Mouse (Mus musculus) MEL-GATA-1-ER (cell line): ENCODE results near the gene Prps1.
"Not testable (repeated sequence)": the region's sequence is repeated elsewhere in the genome, so short reads cannot be mapped to it uniquely, and the experiment has no call there.

Experiments
- DNase-seq: peaks from one replicate; pipeline ENCODE4 v3.0.0-alpha.2; 2012; ENCODE audit warnings: low read depth; ENCODE audit errors: extremely low read depth

Prps1 gene

DNA sequence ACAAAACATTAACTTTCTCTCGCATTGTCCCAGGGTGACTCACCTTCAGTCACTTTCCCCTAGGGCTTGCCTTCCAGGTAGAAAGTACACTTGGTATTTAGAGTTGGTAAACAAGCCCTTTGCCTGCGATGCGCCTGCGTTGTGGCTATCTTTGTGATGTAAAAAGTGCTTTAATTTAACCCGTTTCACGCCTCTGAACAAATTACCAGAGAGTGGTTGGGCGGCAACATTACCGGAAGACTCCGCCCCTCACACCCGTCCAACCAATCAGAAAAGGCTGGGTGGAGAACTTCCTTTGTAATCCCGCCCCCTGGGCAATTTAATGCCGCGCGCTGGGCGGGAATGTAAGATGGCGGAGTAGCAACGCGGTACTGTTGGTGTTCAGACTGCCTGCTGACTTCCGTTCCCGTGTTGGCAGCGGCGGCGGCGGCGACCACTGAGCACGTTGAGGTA lies at the start of gene Prps1:
Gene Prps1 (plus strand): TSS at position 335 of the 453 bp plus-strand sequence.
- peak; percentile 86 for DNase-seq

DNA sequence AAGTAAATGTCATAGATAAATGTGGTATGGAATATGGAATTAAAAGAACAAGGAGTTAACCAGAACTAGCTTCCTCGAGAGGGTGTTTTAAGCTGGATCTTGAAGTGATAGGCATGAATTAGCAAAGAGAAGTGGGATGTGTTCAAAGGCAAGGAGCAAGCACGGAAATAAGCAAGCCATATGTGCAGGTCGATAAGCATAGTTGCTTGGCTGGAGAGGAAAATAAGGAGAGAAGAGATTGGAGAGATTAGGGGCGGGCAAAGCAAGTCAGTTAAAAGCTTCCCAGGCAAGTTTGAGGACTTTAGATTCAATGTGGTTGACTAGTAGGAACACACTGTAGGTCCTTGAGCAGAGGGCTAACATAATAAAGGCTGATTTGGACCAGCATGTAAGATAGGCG lies 48.8 kb upstream of the Prps1 start:
- DNase-seq = peak; percentile 76

DNA sequence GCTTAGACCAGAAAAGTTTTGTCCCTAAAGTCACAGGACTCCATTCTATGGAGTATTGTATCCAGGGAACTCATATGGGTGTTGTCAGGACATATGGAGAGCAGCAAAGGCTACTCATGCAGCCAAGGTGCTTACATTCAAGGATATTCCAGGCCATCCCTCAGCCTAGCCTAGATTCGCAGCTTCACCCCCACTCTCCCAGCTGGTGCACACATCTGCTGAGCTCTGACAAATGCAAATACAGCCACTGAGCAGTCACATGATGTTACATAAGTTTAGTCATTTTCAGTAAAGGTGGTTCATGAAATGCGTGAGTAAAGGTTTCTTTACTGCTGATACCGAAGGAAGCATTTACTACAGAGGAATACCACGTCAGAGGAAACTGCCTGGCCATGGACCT lies 37.9 kb upstream of the Prps1 start:
- no peak for DNase-seq

DNA sequence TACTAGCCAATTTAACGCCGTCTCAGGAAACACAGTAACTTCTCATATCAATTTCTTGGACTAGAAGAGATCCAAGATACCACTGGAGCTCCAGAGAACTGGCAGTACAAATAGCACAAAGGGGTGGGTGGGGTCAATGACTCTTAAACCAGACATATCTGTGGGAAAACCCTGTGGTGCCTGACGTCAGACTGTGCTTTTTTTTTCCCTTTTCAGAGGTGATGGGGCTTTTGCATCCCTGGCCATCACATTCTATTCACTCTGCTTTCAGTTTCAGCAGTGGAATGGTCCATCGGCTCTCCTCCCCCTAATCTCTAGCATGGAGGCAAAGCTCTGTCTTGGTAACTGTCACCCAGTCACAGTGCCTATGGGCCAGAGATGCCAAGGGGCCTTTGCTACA lies 29.3 kb upstream of the Prps1 start:
- DNase-seq = no peak

DNA sequence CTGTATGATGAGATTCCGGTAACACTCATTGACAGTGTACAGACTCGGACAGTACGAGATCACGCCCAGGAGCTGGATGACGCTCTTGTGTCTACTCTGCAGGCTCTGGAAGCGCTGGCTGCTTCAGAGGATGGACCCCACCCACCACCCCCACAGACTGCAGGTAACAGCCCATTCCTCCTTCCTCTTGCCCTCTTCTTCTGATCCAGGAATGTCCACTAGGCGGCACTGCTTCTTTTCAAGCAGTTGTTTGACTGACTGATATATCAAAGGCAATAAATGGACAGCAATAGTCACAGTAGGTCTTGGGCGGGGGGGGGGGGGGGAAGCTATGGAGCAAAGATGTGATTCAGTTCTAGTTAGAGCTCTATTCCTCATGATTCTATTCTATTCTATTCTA lies 28.2 kb upstream of the Prps1 start:
- DNase-seq = peak; percentile 18

DNA sequence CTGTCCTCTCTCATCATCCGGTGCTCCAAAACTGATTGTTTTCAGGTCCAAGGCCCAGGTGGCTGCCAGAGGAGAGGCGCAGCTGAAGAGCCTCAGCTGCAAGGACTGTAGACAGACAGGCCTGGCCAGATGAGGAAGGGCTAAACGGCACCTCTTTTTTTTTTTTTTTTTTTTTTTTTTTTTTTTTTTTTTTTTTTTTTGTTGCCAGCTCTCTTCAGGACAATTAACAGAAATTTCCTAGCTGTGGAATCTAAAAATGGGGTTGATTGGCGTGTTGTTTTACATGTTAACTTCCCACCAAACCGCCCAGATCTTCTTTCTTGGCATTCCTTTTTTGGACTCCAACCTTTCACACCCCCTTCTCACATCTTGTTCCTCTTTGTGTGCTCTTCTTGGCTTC lies 26.4 kb upstream of the Prps1 start:
- no peak for DNase-seq

DNA sequence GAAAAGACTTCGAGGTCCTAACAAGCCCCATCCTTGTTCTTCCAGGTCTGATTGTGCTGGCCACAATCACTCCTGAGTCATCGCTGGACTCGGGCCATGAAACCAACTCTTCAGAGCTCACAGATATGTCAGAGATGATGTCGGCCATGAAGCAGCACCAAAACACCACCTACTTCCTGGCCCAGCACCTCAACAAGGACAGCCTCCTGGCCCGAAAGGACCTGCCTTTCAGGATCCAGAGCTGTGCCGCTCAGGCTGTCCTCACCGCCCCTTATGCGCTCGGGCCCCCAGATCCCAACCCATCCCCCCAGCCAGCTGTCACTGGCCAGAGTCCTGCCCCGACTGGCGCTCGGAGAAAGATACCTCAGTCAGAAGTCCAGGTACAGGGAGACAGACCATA lies 25.9 kb upstream of the Prps1 start:
- DNase-seq = no peak

DNA sequence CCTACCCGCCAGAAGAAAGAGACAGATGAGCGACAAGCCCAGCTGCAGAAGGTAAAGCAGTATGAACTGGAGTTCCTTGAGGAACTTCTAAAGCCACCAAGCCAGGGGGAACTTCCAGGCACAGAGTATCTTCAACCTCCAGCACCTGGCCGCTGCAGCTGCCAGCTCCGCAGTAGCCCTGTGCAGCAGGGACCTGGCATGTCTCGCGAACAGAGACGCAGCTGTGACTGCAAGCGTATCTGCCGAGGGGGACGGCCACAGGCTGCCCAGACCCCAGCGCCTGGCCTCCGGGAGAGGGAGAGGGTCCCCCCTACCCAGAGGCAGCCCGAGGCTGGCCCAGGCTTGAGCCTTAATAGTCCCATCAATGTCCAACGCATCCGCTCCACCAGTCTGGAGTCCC lies 24.4 kb upstream of the Prps1 start:
- no peak for DNase-seq

DNA sequence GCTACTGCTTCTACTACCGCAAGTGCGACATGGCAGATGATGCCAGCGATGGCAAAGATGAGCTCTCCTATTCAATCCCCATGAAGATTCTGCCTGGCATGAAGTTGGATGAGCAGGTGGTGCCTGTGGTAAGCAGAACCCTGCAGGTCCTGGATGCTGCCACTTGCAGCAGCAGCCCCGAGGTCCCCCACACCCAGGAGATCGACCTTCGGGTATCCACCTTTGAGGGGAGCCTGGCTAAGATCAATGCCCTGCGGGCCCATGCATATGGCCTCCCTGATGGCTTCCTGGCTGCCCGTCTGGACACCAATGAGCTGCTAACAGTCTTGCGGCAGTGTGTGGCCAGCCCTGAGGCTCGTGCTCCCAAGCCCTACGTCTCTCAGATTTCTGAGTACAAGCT lies 23.6 kb upstream of the Prps1 start:
- no peak for DNase-seq

DNA sequence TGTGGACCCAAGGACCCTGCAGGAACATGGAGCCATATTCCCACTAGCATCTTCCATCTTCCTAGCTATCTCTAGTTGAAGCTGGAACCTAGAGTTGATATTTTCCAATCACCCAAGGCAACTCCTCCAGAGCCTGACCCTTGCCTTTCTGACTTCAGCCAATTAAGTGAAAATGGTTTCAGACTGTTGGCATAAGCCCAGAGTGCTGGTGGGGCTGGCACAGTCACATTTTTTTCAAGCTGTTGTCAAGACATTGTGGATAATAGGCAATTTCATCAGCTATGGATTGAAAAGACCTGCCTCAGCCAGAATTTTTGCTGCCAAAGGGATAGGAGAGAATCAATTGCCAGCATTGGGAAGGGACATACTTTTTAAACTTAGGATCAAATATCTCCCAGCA lies 18.5 kb upstream of the Prps1 start:
- no peak for DNase-seq

DNA sequence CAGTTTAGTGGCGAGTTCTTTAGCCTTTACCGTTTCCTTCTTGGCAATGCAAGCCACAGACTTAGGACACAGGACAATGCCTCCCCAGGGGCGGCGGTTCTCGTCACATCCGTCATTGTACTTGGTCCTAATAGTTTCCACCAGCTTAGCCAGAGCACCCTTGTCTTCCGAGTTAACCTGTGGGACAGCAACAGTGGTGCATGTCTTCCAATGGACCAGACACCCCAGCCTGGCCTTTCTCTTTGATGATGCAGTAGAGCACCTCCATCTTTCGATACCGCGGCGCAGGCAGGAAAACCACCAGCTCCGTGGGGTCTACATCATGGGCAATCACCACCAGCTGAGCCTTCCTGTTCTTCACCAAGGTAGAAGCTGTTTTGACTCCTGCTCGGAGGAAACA lies 10.9 kb upstream of the Prps1 start:
- no peak for DNase-seq

DNA sequence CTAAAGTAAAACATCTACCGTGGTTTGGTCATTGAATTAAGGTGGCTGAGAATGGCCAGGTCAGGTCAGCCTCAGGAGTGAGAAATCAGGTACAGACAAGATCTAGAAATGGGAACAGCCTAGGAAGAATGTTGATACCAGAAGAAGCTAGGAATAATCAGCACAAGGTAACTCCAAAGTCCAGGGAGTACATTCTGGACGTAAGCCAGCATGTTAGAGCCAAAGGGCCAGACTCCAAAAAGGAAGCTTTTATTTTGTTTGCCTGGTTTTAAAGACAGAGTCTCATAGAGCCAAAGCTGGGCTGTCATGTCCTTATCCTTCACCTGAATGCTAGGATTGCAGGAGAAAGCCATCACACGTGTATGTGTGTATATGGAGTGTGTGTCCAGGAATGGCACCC lies 6.3 kb upstream of the Prps1 start:
- DNase-seq = no peak

DNA sequence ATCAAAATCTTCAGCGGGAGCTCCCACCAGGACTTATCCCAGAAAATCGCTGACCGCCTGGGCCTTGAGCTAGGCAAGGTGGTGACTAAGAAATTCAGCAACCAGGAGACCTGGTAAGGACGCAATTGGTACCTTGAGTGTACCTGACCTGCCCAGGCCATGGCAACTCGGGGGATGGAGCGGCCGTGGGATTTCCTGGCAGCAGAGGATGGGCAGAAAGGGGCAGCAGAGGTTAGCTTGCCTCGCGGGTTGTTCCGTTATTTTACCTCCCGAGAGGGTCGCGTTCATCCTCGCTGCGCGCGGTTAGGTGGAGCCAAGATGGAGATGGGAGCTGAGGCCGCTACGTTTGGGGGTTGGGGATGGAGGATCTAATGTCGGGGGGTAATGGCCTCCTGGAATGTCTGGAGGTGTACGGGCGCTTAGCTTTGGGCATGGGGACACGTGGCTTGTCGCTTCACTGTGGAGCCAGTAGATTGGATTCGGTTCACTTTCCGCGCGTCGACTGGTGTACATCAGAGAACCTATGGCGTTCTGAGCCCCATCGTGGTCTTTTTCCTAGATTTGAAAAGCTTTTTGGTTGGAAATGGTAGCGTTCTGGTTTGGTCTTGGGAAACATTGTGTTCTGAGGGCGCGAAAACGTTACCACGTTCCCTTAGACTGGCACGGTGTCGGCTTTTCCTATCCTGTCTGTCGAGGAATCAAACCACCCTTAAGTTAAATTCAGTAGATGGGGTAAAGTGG lies 508 bp downstream of the Prps1 start:
- peak; percentile 32 for DNase-seq

DNA sequence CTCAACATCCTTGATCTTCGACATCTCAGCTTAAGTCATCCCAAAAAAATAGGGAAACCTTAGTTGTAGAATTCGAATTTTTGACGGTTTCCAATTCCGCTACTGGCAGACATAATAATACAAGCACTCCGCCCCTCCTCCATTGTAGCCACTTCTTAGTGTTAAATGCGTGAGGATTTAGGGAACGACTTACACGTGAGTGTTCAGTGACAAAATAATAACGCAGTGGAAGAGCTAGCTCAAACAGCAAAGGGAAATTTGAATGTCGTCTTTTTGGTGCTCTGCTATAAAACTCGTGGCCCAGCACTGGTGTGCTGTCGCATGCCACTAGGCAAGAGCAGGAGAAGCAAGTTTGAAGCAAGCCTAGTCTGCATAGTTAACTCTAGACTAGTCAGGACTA lies 1.1 kb downstream of the Prps1 start:
- DNase-seq = peak; percentile 44

DNA sequence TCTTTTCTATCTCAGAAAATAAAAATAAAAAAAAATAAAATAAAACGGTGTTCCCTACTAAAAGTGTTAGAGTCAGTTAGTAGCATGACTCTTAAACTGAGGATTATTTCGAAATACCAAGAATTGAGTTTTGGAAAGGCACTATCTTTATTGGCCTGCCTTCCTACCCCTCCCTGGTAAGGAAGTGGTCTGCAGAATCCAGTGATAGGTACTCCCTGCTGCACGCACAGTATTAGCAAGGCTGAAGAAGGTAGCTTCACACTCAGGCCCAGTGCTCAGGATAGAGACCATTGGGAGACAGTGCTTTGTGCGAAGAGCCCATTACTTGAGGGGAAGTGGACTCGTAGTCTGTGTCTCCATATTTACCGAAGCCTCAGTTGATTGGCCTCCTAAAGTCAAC lies 21.8 kb downstream of the Prps1 start:
- DNase-seq = peak; percentile 60

DNA sequence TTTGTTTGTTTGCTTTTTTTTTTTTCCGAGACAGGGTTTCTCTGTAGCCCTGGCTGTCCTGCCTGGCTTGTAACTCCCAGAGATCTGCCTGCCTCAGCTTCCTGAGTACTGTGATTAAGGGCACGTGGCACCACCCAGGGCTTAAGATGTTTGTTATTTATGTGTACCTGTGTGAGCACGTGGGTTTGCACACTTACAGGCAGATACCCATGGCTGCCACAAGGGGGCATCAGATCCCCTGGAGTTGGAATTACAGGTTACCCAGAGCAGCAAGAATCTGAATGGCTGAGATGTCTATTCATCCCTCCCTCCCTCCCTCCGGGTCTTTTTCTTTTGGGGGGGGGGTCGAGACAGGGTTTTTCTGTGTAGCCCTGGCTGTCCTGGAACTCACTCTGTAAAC lies 22.8 kb downstream of the Prps1 start:
- peak; percentile 43 for DNase-seq

DNA sequence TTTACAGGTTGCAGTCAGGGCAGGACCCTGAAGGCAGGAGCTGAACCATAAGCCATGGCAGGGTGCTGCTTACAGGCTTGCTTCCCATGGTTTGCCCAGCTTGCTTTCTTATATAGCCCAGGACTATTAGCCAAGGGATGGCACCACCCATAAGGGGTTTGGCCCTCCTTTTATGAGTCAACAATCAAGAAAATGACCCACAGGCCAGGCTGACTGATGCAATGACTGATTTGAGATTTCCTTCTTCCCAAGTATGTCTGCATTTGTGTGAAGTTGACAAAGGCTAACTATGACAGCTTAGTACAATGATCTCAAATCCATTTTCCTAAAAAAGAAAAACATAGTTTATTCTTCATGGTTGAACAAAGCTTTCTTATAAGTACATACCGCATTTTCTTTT lies 32.8 kb downstream of the Prps1 start:
- DNase-seq = no peak

DNA sequence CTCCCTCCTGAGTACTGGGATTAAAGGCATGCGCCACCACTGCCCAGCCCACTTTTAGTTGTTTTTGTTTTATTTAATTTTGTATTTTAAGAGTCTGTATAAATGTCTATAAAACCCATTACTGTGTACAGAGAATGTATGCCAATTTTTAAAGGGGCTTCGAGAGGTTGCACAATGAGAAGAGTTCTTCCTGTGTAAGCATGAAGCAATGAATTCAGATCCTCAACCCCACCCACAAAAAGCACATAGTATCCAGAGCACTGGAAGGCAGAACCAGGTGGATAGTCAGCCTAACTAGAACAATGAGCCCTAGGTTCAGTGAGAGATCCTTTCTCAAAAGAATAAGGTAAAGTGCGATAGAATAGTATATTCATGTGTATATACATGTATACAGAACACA lies 33.8 kb downstream of the Prps1 start:
- no peak for DNase-seq

DNA sequence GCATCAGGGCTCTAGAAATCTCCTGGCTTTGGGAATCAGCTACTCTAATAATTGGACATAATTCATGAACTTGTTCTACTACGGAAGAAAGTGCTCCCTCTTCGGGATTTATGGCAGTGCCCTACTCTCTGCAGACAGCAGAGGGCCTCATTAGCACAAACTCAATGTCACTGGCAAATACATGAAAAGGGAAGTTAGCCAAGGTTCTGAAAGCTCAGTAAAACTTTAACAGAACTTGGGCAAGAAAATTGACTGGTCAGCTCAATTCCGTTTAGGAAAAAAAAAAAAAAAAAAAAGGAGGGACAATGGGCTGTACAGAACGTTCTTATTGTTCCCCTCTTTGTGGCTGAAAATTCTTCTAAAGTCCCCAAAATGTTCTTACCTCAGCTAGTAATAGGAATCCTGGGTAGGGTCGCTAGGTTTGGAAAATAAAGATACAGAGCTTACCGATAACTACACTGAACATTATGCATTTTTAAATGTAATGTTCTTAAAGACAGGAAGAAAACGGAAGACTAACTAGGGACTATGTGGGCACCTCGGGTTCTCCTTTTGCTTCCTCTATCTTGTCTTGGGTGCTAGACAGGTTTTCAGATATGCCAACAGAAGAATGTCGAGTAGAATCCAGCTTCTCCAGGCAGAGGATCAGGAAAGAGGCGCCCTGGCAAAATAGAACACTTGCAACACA lies 35.6 kb downstream of the Prps1 start:
- peak; percentile 72 for DNase-seq

DNA sequence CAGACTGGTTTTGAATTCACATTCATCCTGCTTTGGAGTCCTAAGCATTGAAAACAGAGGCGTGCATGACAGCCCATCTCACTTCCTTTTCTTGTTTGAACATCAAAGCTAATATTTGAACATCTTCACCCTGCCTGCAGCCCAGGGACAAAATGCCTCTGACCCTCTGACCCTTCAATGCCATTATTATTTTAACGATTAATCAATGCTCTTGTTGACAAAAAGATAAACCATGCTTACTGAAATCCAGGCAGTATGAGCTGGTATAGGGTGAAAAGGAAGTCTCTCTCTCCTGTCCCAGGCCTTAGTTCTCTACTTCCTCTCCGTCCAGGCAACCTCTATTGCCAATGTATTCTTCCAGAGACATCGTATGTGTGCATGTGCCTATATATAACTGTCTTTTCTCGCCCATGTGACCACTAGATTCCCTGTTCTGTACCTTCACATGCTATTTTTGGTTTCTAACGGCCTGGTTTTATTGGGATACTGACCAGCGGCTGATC lies 37.2 kb downstream of the Prps1 start:
- DNase-seq = no peak

DNA sequence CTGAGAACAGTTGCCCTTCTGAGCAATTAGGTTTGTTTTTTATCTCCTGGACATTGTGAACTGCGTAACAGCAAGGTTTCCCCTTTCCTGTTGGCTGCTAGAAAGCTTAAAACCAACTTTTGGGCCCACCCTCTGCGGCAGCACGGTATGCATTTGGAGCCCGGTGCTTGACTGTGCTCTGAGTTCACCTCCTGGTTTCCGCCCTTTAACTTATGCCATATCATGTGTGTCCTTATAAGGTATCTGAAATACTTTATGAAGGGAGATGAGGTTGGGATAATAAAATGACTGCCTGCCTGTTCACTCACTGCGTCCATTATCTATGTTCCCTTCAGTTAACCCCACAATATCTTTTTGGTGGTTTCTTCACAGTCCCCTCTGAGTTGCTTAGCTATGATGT lies 37.8 kb downstream of the Prps1 start:
- DNase-seq = no peak

DNA sequence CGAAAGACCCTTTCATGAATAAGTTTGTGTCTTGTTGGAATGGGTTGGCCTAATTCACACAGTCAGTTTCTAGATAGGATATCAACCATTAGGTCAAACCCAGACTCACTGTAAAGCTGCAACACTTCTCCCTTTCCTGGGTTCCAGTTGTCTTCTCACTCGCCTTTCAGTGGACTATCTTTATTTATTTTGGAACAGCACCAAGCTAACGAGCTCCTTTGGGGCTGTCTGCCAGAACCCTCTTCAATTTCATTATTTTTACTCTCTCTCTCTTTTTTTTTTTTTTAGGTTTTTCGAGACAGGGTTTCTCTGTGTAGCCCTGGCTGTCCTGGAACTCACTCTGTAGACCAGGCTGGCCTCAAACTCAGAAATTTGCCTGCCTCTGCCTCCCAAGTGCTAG lies 42.0 kb downstream of the Prps1 start:
- DNase-seq = not testable (repeated sequence)

DNA sequence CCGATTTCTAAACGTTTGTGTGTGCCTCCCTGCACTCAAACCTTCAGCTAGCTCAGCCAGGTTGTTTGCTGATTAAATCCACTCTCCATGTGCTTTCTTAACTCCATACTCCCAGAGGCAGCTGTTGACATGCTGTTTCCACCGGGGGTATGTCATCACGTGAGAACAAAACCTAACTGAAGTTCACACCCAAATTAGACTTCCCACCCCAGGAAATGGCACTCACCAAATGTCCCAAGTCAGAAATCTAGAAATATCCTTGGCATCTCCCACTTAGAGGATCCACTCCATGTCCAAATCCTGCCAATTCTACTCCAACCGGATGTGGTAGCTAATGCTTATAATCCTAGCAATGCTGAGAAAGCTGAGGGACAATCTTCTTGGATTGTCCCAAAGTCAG lies 43.9 kb downstream of the Prps1 start:
- DNase-seq = no peak
